Mouse (Mus musculus) MEL (cell line): Measurements from ENCODE around the gene Sema3d. TPM values are rescaled to one million over a fixed set of nuclear protein-coding genes. Genes with fewer than 3 reads are reported as not detected.

Experiments
- DNase-seq: peaks from one replicate; pipeline ENCODE4 v3.0.0; 2011; ENCODE audit warnings: low read depth, low spot score
- H3K27ac ChIP-seq: 2 replicates; pipeline ENCODE4 v1.5.1; 2012; ENCODE audit warnings: low read depth, mild to moderate bottlenecking, control low read depth, low read length, moderate library complexity; ENCODE audit not compliant: control insufficient read depth
- H3K27me3 ChIP-seq, 2 experiments: fragments of 150-350 bp in 1 of 2; sonication (generic) in 1 of 2; 2 replicates each; pipeline ENCODE4 v1.6.1; 2012; ENCODE audit warnings: low read length in 2 of 2, mild to moderate bottlenecking in 2 of 2, improper control_type of control experiment in 1 of 2, moderate library complexity in 1 of 2; ENCODE audit not compliant: insufficient read depth in 2 of 2, control insufficient read depth in 1 of 2
- H3K36me3 ChIP-seq, 2 experiments: 2 replicates each; pipeline ENCODE4 v1.6.1; 2012 to 2014; ENCODE audit warnings: low read length in 2 of 2, improper control_type of control experiment in 1 of 2, inconsistent platforms in 1 of 2, mild to moderate bottlenecking in 1 of 2; ENCODE audit not compliant: insufficient read depth in 2 of 2, control insufficient read depth in 1 of 2
- H3K4me1 ChIP-seq, 2 experiments: fragments of 150-350 bp in 1 of 2; sonication (generic) in 1 of 2; 2 replicates each; pipeline ENCODE4 v1.6.1; 2012; ENCODE audit warnings: low read length in 2 of 2, improper control_type of control experiment in 1 of 2, mild to moderate bottlenecking in 1 of 2; ENCODE audit not compliant: insufficient read depth in 2 of 2, control insufficient read depth in 1 of 2
- H3K4me3 ChIP-seq, 2 experiments: fragments of 150-350 bp in 1 of 2; sonication (generic) in 1 of 2; 2 replicates each; pipeline ENCODE4 v1.5.1; 2012; ENCODE audit warnings: low read depth in 2 of 2, low read length in 2 of 2, mild to moderate bottlenecking in 2 of 2, moderate library complexity in 2 of 2, control low read depth in 1 of 2, improper control_type of control experiment in 1 of 2; ENCODE audit not compliant: control insufficient read depth in 1 of 2, insufficient read depth in 1 of 2
- H3K79me2 ChIP-seq: 2 replicates; pipeline ENCODE4 v1.6.1; 2012; ENCODE audit warnings: mild to moderate bottlenecking, low read length, moderate library complexity; ENCODE audit not compliant: control insufficient read depth, poor library complexity, insufficient read depth
- H3K9ac ChIP-seq: 2 replicates; pipeline ENCODE4 v1.6.1; 2012; ENCODE audit warnings: low read depth, mild to moderate bottlenecking, control low read depth, low read length, moderate library complexity; ENCODE audit not compliant: control insufficient read depth, poor library complexity, severe bottlenecking
- H3K9me3 ChIP-seq: fragments of 150-350 bp; sonication (generic); replicated peaks from 2 replicates; pipeline ENCODE4 v1.6.1; 2012; ENCODE audit warnings: mild to moderate bottlenecking, low read length, improper control_type of control experiment, moderate library complexity; ENCODE audit not compliant: insufficient read depth
- BHLHE40 ChIP-seq: IDR thresholded peaks from 2 replicates; pipeline ENCODE4 v1.6.1; 2012; ENCODE audit warnings: low read depth, mild to moderate bottlenecking, inconsistent platforms, low read length, improper control_type of control experiment, borderline replicate concordance
- CTCF ChIP-seq, 3 experiments: IDR thresholded peaks in 2 of 3; conservative IDR thresholded peaks in 1 of 3; 2 replicates each; pipeline ENCODE4 v1.5.1; 2011 to 2012; ENCODE audit warnings: low read length in 3 of 3, low read depth in 2 of 3, mild to moderate bottlenecking in 2 of 3, improper control_type of control experiment in 1 of 3, inconsistent platforms in 1 of 3, mixed read lengths in 1 of 3, moderate library complexity in 1 of 3; ENCODE audit not compliant: control insufficient read depth in 1 of 3, insufficient read depth in 1 of 3, poor library complexity in 1 of 3, severe bottlenecking in 1 of 3
- E2F4 ChIP-seq: IDR thresholded peaks from 2 replicates; pipeline ENCODE4 v1.6.1; 2011; ENCODE audit warnings: low read depth, low read length, improper control_type of control experiment, borderline replicate concordance
- GATA1 ChIP-seq: IDR thresholded peaks from 2 replicates; pipeline ENCODE4 v1.6.1; 2011; ENCODE audit warnings: low read depth, low read length, improper control_type of control experiment
- HCFC1 ChIP-seq: IDR thresholded peaks from 2 replicates; pipeline ENCODE4 v1.6.1; 2012; ENCODE audit warnings: low read depth, mild to moderate bottlenecking, inconsistent platforms, low read length, improper control_type of control experiment, moderate library complexity
- KAT2A ChIP-seq: conservative IDR thresholded peaks from 2 replicates; pipeline ENCODE4 v1.6.1; 2012; ENCODE audit warnings: low read depth, low read length, improper control_type of control experiment, inconsistent platforms
- MAFK ChIP-seq: IDR thresholded peaks from 2 replicates; pipeline ENCODE4 v1.6.1; 2011; ENCODE audit warnings: low read depth, mild to moderate bottlenecking, low read length, improper control_type of control experiment, borderline replicate concordance
- MAX ChIP-seq: IDR thresholded peaks from 2 replicates; pipeline ENCODE4 v1.6.1; 2011; ENCODE audit warnings: low read length, improper control_type of control experiment
- MEF2A ChIP-seq: IDR thresholded peaks from 2 replicates; pipeline ENCODE4 v1.6.1; 2014; ENCODE audit warnings: low read depth, mild to moderate bottlenecking, inconsistent platforms, low read length, improper control_type of control experiment; ENCODE audit not compliant: poor library complexity, insufficient replicate concordance, severe bottlenecking; ENCODE audit errors: extremely low read depth
- MYB ChIP-seq: IDR thresholded peaks from 2 replicates; pipeline ENCODE4 v1.6.1; 2011; ENCODE audit warnings: mild to moderate bottlenecking, low read depth, low read length, improper control_type of control experiment
- NRF1 ChIP-seq: IDR thresholded peaks from 2 replicates; pipeline ENCODE4 v1.6.1; 2014; ENCODE audit warnings: low read depth, mild to moderate bottlenecking, inconsistent platforms, low read length, improper control_type of control experiment, moderate library complexity; ENCODE audit not compliant: poor library complexity, insufficient read depth, severe bottlenecking
- POLR2A ChIP-seq, 2 experiments: IDR thresholded peaks; 2 replicates each; pipeline ENCODE4 v1.6.1; 2011 to 2012; ENCODE audit warnings: low read length in 2 of 2, mild to moderate bottlenecking in 2 of 2, control low read depth in 1 of 2, improper control_type of control experiment in 1 of 2, low read depth in 1 of 2, moderate library complexity in 1 of 2; ENCODE audit not compliant: control insufficient read depth in 1 of 2, insufficient read depth in 1 of 2, poor library complexity in 1 of 2
- POLR2AphosphoS2 ChIP-seq: IDR thresholded peaks from 2 replicates; pipeline ENCODE4 v1.6.1; 2011; ENCODE audit warnings: low read length, improper control_type of control experiment
- POLR2AphosphoS5 ChIP-seq: IDR thresholded peaks from 2 replicates; pipeline ENCODE4 v1.6.1; 2012; ENCODE audit warnings: low read depth, borderline replicate concordance, mild to moderate bottlenecking, inconsistent platforms, low read length, moderate library complexity, mixed read lengths
- RAD21 ChIP-seq: IDR thresholded peaks from 2 replicates; pipeline ENCODE4 v1.6.1; 2011; ENCODE audit warnings: mild to moderate bottlenecking, low read depth, low read length, improper control_type of control experiment
- RCOR1 ChIP-seq: IDR thresholded peaks from 2 replicates; pipeline ENCODE4 v1.6.1; 2012; ENCODE audit warnings: low read depth, mild to moderate bottlenecking, inconsistent platforms, low read length, improper control_type of control experiment
- SIN3A ChIP-seq: IDR thresholded peaks from 2 replicates; pipeline ENCODE4 v1.6.1; 2012; ENCODE audit warnings: low read length, improper control_type of control experiment, inconsistent platforms
- SMC3 ChIP-seq: IDR thresholded peaks from 2 replicates; pipeline ENCODE4 v1.6.1; 2011; ENCODE audit warnings: low read depth, low read length, improper control_type of control experiment
- TAL1 ChIP-seq: IDR thresholded peaks from 2 replicates; pipeline ENCODE4 v1.6.1; 2012; ENCODE audit warnings: mild to moderate bottlenecking, inconsistent platforms, low read length, moderate library complexity, mixed read lengths
- TBP ChIP-seq: IDR thresholded peaks from 2 replicates; pipeline ENCODE4 v1.8.0; 2011; ENCODE audit warnings: low read depth, low read length, improper control_type of control experiment
- TCF12 ChIP-seq: IDR thresholded peaks from 2 replicates; pipeline ENCODE4 v1.6.1; 2014; ENCODE audit warnings: low read depth, mild to moderate bottlenecking, inconsistent platforms, low read length, improper control_type of control experiment, moderate library complexity
- UBTF ChIP-seq: IDR thresholded peaks from 2 replicates; pipeline ENCODE4 v1.6.1; 2012; ENCODE audit warnings: low read depth, mild to moderate bottlenecking, inconsistent platforms, low read length, improper control_type of control experiment, moderate library complexity, borderline replicate concordance; ENCODE audit not compliant: insufficient read depth
- USF1 ChIP-seq: IDR thresholded peaks from 2 replicates; pipeline ENCODE4 v1.6.1; 2014; ENCODE audit warnings: low read depth, mild to moderate bottlenecking, inconsistent platforms, low read length, improper control_type of control experiment, moderate library complexity
- USF2 ChIP-seq, 2 experiments: IDR thresholded peaks; 2 replicates each; pipeline ENCODE4 v1.6.1; 2011 to 2012; ENCODE audit warnings: improper control_type of control experiment in 2 of 2, low read length in 2 of 2, borderline replicate concordance in 1 of 2, inconsistent platforms in 1 of 2, low read depth in 1 of 2, mild to moderate bottlenecking in 1 of 2; ENCODE audit not compliant: insufficient read depth in 1 of 2
- ZC3H11A ChIP-seq: IDR thresholded peaks from 2 replicates; pipeline ENCODE4 v1.6.1; 2012; ENCODE audit warnings: low read depth, mild to moderate bottlenecking, inconsistent platforms, low read length, improper control_type of control experiment
- ZKSCAN1 ChIP-seq: IDR thresholded peaks from 2 replicates; pipeline ENCODE4 v1.6.1; 2012; ENCODE audit warnings: low read depth, mild to moderate bottlenecking, inconsistent platforms, low read length, improper control_type of control experiment, moderate library complexity
- ZMIZ1 ChIP-seq: IDR thresholded peaks from 2 replicates; pipeline ENCODE4 v1.6.1; 2012; ENCODE audit warnings: low read depth, mild to moderate bottlenecking, inconsistent platforms, low read length, improper control_type of control experiment, moderate library complexity
- polyA plus RNA-seq, 2 experiments: library from polyadenylated mRNA; stranded (reverse) in 1 of 2; unstranded in 1 of 2; fragments of >175 nt in 1 of 2; fragments of >200 nt in 1 of 2; gene quantifications; 2 replicates each; pipeline versions ENCODE4 v1.2.1 to v1.2.4; 2012; ENCODE audit warnings: low replicate concordance in 2 of 2, low read depth in 1 of 2; ENCODE audit not compliant: insufficient read length in 2 of 2, insufficient read depth in 1 of 2, missing spikeins in 1 of 2
- total RNA-seq: library from RNA; depleted of rRNA; stranded (reverse); fragments of 300-350 nt; gene quantifications from 2 replicates; pipeline ENCODE4 v1.2.3, GENCODE M21; 2012

The Sema3d gene
- total and polyA plus RNA-seq, 3 experiments: not detected

- no peak overlapping the region for H3K9ac ChIP-seq
- no peaks in the 10 kb centered on the region for H3K27me3 ChIP-seq
- TF ChIP-seq ZC3H11A (no peak), RAD21 (no peak), POLR2AphosphoS5 (no peak), USF1 (no peak), E2F4 (no peak), POLR2AphosphoS2 (no peak), CTCF (IDR thresholded peaks at IDR 0.05 in 2 of 3, conservative IDR thresholded peaks at IDR 0.05 in 1 of 3; ENCODE audit: control insufficient read depth in 1 of 3, insufficient read depth in 1 of 3, low read depth in 2 of 3, low read length in 3 of 3, poor library complexity in 1 of 3, severe bottlenecking in 1 of 3) (no peak), RCOR1 (no peak), UBTF (no peak), SMC3 (no peak), TCF12 (no peak), ZMIZ1 (no peak), USF2 (IDR thresholded peaks at IDR 0.05; ENCODE audit: borderline replicate concordance in 1 of 2, insufficient read depth in 1 of 2, low read depth in 1 of 2, low read length in 2 of 2) (no peak), KAT2A (no peak), MAFK (no peak), MEF2A (no peak), TBP (no peak)
- TF ChIP-seq, all 39 proteins: peak for 0
- no peaks in the 10 kb centered on the region for H3K36me3 ChIP-seq
- DNase-seq: no peak
- H3K27ac ChIP-seq: no peak overlapping the region
- H3K9me3 ChIP-seq: no peaks in the 10 kb centered on the region
- no peaks in the 10 kb centered on the region for H3K79me2 ChIP-seq
- no peak overlapping the region for H3K4me3 ChIP-seq
- H3K4me1 ChIP-seq: no peaks in the 10 kb centered on the region
Observed at GRCm38 (mm10) chr5:12525235-12525767, 142.1 kb downstream of the Sema3d start.

GRCm38 (mm10) chr5:12528596-12528995 is 145.4 kb downstream of the Sema3d start:
- no peak overlapping the region for H3K27ac ChIP-seq
- no peaks in the 10 kb centered on the region for H3K9me3 ChIP-seq
- TF ChIP-seq POLR2AphosphoS5 (no peak), TAL1 (no peak), UBTF (no peak), ZKSCAN1 (no peak), SIN3A (no peak), GATA1 (no peak), NRF1 (no peak), BHLHE40 (no peak), POLR2A (IDR thresholded peaks at IDR 0.05; ENCODE audit: control insufficient read depth in 1 of 2, insufficient read depth in 1 of 2, low read depth in 1 of 2, low read length in 2 of 2, poor library complexity in 1 of 2) (no peak), ZC3H11A (no peak), MYB (no peak), MAX (no peak), TBP (no peak), MEF2A (no peak), HCFC1 (no peak)
- no peaks in the 10 kb centered on the region for H3K4me1 ChIP-seq
- H3K4me3 ChIP-seq: no peak overlapping the region
- H3K79me2 ChIP-seq: no peaks in the 10 kb centered on the region
- H3K9ac ChIP-seq: no peak overlapping the region
- H3K27me3 ChIP-seq: no peaks in the 10 kb centered on the region
- no peak for DNase-seq
- no peaks in the 10 kb centered on the region for H3K36me3 ChIP-seq
